Mouse (Mus musculus): ENCODE measurements at regions not wholly inside any gene's neighbourhood (a gene's known extent, or its start where the extent isn't known, plus 50 kb on each side); places are given as distances from the start of the nearest gene placed in this dataset.

DNA sequence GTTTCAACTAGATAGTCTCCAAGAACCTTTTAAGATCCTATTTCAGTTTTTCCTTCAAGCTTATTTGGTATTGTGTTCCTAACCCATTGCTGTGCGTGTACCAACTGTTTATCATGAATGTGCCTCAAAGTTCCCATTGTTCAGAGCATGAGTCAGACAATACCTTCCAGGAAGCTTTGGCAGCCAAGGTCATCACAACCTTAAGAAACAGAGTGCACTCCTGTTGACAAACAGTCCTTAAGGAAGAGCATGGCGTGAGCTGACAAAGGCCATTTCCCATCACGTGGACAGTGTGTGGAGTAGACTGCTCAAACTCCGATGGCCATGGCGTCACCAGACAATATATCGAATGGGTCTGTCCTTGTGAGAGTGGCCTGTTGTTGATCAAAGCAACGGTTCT lies 96.9 kb upstream of the Zfp703 start:
- peak; percentile 67 for DNase-seq (ENCODE audit: low read depth, low spot score)

DNA sequence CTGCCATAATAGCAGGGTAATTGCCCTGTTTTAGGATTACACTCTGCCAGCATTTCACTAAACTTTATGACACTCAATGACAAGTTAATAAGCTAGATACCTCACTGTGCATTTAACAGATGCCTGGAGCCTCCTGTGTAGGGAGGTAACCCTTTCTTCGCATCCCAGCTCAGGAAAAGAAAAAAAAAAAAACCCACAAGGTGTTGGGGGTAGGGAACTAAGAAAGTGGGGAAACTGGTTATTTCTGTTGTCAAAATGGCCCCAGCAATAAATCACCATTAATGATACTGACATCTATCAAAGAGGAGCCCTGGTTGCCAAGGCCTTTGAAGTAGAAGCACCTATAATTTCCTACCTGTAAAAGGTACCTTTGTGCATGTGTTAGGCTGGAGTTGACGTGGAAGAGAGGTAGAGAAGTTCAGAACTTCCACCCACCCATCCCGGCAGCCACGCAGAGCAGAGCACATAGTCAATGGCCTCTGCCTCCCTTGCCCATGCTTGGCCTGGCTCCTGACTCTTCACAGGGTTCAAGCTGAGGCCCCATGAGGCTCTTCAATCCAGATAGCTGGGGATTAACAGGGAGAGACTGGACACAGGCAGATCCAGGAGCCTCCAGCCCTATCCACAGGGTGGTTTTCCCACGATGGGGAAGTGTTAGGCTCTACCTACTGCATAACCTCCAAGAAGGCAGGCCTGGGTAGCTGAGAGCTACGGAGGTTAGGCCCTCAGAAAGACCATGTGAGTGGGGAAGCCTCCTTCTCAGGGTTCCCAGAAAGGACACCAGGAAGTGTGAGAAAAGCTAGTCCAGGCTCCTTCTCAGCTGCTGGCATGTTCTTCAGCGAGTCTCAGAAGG lies 95.6 kb upstream of the Zfp703 start:
- DNase-seq (ENCODE audit: low read depth, low spot score) = no peak

DNA sequence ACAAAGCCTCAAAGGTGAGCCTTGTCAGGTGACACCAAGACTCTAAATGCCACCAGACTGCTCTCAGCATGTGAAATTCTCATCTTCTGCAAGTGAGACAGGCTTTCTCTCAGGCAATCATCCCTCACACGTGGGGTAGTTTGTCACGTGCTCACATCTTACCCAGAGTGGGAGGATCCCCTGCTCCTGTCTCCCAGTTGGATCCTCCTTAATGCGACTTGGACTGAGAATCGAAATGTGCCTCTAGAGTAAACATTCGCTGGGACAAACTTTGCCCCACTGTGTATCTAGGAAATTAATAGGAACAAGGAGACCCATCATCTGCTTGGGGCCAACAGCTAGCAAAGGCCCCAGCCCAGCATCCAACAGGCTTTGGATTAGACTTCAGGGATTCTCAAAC lies 94.5 kb upstream of the Zfp703 start:
- DNase-seq (ENCODE audit: low read depth, low spot score) = no peak

DNA sequence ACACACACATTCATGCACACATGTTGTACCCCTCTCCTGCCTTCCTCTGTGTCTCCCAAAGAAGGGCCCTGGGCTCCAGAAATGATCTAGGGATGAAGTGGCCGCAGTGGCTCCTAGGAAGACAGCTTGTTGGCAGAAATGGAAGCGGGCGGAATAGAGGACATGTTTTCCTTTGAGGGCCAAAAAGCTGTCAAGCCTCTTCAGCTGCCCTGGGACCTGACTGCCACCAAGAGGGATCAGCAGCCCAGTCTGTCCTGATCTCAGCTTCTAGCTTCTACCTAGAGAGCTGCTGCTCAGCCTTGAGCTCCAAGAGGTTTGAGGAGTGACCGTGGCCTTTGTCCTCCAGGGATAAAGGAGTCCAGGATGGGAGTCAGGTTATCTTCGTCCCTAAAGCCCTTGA lies 93.8 kb upstream of the Zfp703 start:
- no peak for DNase-seq (ENCODE audit: low read depth, low spot score)

DNA sequence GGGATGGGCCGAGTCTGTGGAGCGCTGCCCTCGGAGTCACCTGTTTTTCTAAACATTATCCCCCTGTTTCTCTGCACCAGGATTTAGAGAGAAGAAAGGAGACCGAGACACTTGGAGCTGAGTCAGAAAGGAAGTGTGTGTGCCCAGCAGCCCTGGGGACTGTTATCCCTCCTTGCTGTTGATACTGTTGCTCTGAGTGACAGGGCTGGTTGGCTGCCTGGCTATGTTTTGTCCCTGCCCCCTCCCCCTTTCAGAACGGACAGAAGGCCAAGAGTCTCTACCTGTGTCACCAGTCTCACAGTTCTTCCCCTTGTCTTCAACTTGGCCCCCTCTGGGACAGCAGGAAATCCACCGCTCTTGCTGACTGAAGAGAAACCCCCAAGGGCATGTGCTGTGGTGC lies 93.4 kb upstream of the Zfp703 start:
- DNase-seq (ENCODE audit: low read depth, low spot score) = no peak

DNA sequence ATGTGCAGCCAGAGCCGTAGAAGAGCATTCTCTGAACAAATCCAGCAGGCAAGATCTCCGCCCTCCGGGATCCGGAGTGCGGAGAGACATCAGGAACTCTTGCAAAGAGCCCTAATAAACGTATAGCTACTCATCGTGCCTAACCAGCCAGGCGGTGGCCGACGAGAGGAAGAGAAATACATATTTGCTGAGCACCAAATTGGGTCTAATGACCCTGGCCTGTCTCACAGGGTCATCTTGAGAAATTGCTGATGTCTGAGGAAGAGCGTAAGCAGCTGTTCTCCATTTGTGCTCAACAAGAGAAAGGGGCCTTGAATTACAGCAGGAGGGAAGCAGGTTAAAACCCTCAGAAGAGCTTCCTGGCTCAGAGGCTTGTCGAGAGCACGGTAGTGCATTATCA lies 92.8 kb upstream of the Zfp703 start:
- no peak for DNase-seq (ENCODE audit: low read depth, low spot score)

DNA sequence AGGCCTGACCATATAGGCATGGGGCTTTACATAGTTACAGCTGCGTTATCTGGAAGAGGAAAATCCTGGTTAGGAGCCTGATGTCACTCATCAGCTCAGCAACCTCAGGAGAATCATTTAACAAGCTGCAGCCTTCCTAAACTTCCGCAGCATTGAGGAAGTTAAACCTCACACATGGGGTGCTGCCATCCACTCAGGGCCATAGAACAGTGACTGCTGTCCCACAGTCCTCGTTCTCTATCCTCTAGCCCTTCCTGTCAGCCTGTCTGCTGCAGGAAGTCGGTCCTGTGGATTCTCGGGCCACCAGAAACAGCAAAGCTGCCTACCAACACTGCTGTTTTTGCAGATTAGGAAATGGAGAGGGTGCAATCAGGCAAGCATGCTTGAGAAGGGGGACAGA lies 91.8 kb upstream of the Zfp703 start:
- no peak for DNase-seq (ENCODE audit: low read depth, low spot score)

DNA sequence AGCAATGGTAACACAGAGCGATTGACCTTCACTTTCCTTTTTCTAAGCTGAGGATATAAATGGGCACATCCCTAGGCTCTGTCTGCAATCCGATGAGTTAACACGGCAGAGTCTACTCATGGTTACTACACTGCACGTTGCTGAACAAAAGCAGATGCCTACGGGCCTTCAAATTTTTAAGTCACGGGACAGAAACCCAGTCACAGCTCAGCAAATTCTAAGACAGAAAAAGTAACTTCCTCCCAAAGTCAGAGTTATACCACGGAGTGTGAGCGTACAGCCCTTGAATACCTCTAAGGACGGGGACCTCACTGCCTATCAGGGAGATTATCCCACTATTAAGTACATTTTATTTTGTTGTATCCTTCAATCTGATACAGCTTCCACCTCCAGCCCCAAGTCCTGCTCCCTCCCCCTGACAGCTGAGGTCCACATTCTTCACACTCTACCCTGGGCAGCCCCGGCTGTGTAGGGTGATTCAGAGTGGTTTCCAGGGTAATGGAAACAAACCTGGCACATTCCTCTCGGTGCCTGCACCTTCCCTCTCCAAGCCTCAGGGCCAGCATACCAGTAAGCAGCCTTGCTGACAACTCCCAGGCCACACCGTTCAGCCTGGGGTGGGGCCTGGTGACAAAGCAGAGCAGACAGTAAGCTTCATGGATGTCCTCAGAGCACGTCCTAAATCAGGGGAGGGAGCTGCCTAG lies 90.2 kb upstream of the Zfp703 start:
- no peak for DNase-seq (ENCODE audit: low read depth, low spot score)

DNA sequence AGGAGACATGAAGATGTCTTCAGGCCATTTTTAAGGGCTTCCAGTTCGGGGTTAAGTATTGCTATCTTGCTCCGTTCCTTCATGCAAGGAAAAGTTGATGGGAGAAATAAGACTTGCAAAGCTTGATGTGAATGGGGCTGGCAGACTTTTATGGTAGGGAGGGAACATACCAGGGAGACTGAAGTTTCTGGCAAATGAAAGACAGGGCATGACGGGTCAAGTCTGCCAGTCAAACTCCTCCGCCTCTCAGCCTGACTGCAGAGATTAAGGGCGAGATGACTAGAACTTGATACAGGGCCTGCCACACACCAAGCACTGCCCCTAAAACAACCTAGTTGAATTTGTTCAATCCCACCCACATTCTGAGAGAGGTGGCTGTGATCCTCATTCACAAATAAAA lies 89.6 kb upstream of the Zfp703 start:
- DNase-seq (ENCODE audit: low read depth, low spot score) = no peak

DNA sequence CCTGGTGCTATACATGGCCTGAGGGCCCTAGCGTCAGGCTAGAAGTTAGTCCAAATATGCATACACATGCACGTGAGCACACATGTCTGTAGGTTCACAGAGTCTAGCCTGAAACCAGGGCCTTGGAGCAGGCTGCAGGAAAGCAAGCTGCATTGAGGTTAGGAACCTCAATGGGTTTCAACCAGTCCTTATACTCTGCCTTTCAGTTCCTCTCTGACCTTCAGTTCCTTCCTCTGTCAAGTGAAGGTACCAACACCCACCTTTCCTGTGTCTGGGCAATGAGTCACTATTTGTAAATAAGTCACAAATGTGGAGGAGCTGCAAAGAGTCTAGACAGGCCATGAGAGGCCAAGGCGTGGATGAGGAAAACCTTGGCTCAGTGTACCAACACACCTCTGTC lies 89.1 kb upstream of the Zfp703 start:
- no peak for DNase-seq (ENCODE audit: low read depth, low spot score)

DNA sequence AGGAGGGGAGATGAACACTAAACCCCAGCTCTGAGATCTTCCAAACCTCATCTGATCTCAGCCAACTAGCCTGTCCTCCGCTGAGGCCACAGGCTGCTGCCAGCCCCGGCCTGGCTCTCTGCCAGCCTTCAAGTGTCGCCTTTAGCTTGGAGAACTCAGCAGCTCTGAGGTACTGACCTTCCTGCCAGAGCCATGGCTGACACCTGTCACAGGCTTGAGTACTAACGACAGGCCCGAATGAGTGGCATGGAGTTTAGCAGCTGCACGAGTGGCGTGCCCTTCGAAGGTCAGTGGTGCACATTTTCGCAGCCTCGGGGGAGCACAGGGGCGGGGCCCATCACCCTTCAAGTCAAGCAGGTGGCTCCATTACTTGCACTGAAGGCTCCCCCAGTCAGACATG lies 85.2 kb upstream of the Zfp703 start:
- DNase-seq (ENCODE audit: low read depth, low spot score) = no peak

DNA sequence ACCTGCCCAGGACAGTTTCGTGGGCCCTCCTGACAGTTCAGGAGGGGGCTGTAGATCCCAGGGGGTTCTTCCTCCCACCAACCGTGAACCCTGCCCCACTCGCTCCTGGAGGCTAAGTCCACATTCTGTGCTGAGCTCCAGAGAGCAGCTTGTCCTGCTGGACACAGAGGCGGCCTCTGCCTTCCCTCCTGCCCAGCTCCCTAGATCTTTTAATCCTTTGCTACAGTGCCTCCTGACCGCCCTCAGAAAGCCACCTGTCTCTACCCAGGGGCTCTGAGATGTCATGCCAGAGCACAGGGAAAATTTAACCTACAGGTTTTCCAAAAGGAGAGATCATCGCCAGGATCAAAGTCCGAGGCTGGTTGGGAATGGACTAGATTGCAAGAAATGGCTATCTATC lies 84.7 kb upstream of the Zfp703 start:
- no peak for DNase-seq (ENCODE audit: low read depth, low spot score)

DNA sequence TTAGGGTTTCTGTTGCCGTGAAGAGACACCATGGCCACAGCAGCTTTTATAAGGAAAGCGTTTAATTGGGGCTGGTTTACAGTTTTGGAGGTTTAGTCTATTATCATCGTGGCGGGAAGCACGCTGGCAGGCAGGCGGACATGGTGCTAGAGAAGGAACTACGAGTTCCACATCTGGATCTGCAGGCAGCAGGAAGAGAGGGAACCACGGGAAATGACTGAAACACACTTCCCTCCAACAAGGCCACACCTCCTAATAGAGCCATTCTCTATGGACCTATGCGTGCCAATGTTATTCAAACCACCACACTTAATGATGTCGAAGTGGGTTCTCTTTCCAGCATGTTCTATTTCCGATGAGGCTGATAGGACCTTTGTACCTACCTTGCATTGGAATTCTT lies 81.3 kb upstream of the Zfp703 start:
- DNase-seq (ENCODE audit: low read depth, low spot score) = no peak

DNA sequence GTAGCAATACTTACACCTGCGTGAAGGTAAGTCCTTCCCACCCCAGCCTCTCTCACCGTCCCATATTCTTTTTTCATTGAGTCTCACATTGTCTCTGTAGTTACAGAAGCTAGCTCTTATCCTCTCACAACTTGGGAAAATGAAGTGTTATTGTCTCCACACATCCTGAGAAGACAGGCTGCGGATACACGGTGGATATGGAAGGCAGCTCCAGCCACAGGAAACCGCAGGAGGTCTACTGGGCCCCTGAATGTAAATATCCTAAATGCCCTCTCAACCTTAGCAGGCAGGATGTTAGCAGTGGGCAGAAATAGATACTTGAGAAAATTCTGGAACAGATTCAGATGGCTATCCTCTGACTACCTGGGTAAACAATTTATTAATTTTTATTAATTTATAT lies 73.8 kb upstream of the Zfp703 start:
- no peak for DNase-seq (ENCODE audit: low read depth, low spot score)

DNA sequence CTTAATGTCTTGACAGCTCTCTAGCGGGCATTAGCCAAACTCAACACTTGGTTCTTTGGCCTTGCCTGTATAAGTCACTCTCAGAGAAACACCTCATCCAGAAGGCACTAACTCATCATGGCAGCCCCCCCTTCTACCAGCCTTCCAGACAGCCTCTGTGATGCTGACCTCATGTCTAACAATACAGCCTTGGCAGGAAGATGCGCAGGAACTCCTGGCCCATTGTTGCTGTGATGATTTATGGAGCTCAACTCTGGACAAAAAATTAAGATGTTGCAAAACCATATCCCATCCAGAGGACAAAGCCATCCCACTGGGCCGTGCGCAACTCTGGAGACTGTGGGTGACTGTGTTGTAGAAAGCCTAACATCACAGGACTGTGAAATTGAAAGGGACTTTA lies 70.9 kb upstream of the Zfp703 start:
- no peak for DNase-seq (ENCODE audit: low read depth, low spot score)

DNA sequence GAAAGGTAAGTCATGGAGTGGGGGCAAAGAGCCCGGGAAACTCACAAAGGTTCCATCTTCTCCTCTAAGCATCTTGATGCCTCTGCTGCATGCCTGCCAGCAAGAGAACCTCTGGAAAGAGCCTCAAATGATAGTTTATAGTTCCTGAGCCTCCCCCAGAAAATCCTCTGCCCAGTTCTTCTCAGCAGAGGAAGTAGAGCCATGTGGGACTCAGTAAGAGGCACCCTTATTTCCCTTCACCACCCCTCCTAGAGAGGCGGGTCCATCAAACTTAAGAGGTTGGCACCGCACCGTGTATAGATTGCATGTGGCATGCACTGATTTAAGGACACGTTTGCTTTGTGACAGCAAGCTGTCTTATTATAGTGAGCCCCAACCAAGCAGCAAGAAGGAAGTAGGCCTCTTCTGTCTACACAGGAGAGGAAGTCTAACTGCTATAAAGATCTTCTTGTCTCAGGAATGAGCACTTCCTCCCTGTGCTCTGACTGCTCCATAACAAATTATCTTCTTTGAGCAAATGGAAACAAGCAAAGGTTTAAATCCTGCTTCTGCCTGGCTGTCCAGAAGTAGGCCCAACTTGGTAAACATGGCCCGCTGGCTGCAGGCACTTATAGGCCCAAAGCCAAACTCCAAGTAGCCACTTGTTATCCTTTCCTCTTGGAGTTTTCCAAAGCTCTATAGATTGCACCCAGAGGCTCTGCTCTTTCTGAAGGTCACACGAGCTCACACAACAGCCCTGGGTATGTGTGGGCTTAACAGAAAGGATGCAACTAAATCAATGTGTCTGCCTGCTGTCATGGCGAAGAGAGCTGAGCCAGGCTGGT lies 69.6 kb upstream of the Zfp703 start:
- no peak for DNase-seq (ENCODE audit: low read depth, low spot score)

DNA sequence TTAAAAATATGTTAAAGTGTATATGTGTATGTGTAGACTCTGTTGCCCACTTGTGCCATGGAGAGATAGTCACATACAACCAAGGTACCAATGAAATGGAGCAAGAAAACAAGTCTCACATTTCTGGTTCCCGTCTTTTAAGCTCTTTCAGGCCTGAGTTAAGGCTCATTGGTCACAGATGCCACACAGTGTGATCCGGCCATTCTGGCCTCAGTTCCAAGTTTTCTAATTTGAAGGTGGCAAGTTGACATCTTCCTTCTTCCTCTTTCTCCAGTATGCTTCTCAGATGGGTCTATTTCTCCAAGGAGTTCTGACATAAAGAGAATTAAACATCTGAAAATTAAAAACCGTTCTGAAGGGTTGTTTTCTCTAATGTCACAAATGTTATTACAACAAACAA lies 66.9 kb upstream of the Zfp703 start:
- DNase-seq (ENCODE audit: low read depth, low spot score) = no peak

DNA sequence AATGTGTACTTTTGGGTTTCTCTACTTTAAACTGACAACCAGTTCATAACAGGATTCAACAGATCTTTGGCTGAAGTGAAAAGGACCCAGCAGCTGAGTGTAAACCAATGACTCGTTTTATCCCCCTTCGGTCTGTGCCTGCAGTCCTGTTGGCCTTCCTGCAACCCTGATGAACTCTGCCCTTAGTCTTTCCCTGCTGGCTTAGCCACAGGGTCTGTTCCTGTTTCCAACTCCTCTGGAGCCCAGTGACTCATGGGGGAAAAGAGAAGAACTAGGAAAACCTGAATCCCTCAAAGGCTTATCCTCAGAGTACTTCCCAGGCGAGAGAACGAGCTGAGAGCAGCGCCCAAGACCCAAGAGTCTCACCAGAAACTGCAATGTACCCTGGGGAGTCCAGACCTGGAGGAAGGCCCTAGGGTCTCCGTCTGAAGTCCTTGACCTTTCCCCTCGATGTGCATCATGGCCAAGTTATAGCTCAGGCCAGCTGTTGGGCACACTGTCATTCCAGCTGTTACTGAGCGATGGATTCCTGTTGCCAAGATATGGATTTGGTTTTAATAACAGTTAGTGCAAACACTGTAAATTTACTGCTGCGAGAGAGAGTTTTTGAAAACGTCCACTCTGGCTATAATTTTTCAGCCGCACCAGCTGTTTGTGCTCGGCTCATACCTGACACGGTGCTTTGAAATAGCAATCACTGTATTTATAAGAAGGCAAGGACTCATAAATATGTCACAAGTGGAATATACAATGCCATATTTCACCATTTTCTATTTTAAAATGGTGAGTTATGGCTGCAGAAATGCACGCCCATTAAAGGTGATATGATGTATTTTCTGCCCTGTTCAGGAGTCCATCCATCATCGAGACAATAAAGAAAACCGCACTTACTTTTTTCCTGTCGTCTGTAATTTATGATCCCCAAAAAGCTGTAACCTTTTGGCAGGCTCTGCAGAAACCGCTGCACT lies 63.3 kb upstream of the Zfp703 start:
- DNase-seq (ENCODE audit: low read depth, low spot score) = no peak

DNA sequence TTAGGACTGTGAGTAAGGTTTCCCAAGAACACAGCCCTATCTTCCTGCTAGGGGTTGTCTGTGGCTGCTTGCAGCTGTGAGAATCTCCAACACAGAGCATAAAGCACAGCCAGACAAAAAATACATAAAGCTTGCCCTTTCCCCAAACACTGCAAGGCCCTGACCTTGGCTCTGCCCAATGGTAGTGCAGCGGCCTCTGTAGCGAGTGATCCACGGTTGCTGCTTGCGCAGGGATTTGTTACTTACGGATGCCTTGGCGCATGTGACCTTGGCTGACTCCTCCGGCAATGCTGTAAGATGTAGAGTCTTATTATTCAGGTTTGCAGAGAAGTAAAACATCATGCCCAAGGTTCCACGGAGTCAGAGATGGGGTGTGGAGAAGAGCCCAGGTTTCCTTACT lies 61.4 kb upstream of the Zfp703 start:
- no peak for DNase-seq (ENCODE audit: low read depth, low spot score)

DNA sequence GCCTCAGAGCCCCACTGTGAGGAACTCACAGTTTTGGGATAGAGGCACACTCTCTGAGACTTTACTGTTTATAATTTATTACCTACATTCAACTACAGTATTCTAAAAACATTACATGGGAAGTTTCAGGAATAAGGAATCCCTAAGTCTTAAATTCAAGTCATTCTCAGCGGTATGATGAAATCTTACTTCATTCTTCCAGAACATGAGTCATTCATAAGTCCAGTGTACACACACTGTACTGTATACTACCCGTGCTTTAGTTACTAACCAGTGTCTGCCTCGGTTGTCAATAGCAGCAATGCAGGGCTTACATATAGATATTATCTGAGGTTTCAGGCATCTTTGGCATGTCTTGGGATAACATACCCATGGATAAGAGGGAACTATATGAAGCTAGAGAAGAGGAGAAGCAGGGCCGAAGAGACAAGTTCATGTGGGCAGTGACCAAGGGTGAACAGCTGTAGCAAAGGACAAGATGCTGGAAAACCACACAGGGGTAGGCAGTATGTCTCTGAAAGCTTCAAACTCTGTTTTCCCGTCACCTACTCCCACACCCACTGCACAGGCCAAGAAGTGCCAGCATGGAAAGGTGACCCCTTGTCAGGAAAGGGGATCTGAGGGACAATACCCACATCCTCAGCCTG lies 55.5 kb upstream of the Zfp703 start:
- DNase-seq (ENCODE audit: low read depth, low spot score) = no peak

DNA sequence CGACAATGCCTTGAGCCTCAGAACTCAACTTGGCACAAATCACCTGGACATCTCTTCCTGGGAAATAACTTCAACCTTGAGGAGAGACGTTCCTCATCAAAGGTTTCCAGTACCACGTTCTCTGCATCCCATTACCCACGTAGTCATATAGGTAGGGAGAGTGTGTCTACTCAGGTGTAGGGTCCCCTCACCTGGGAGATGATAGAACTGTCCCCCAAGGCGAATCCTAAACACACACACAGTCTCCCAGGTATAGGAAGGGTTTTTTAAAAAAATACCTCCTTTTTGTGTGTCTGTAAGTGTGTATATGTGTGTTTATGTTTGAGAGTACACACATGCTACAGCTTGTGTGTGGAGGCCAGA lies 55.0 kb upstream of the Zfp703 start:
- no peak for DNase-seq (ENCODE audit: low read depth, low spot score)

All from R1 (cell line).